Mouse (Mus musculus) embryonic fibroblast, embryonic 13.5 days (primary cell): Measurements from ENCODE around the gene Vgll2.

ENCODE experiments used
- CTCF ChIP-seq: IDR thresholded peaks from 2 replicates; pipeline ENCODE4 v1.5.1; 2011; ENCODE audit warnings: mild to moderate bottlenecking, control low read depth, low read length, moderate library complexity, borderline replicate concordance; ENCODE audit not compliant: insufficient read depth
- POLR2A ChIP-seq: IDR thresholded peaks from 2 replicates; pipeline ENCODE4 v1.6.1; 2011; ENCODE audit warnings: low read depth, mild to moderate bottlenecking, control low read depth, low read length, moderate library complexity

GRCm38 (mm10) chr10:52039392-52039791 is 17.1 kb downstream of the Vgll2 start:
- TF ChIP-seq POLR2A (no peak), CTCF (no peak)
